Mouse (Mus musculus) brain, embryonic 14.5 days (tissue): ENCODE measurements around the gene Gbp9.

Experiments
- CTCF ChIP-seq: fragments of 200-500 bp; IDR thresholded peaks from 2 replicates; pipeline ENCODE4 v1.5.1; 2012; ENCODE audit warnings: inconsistent platforms, mild to moderate bottlenecking, moderate library complexity, borderline replicate concordance; ENCODE audit not compliant: insufficient read depth, insufficient read length; ENCODE audit errors: extremely low read depth
- POLR2A ChIP-seq: fragments of 200-500 bp; IDR thresholded peaks from 2 replicates; pipeline ENCODE4 v1.6.1; 2012; ENCODE audit warnings: mild to moderate bottlenecking, inconsistent platforms, borderline replicate concordance; ENCODE audit not compliant: poor library complexity, insufficient read depth, insufficient read length, severe bottlenecking; ENCODE audit errors: extremely low read depth

DNA sequence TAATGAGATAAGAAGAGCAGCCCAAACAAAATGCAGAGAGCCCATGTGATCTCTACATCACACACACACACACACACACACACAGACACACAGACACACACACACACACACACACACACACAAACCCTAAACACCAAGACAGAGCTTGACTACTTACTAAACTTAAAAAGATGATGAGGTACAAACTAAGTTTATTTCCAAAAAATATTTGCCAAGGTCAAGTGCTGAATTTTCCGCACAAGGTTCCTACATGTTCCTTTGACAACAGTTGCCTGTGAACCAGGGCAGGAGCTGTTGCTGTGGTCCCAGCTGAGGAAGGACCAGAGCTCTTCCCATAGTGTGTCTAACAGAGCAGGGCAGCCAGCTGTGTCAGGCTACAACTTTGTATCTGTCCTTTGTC lies 433 bp downstream of the Gbp9 start:
- TF ChIP-seq POLR2A (no peak), CTCF (no peak)
